Mouse (Mus musculus) ES-E14 (cell line): ENCODE results near the gene Sorcs2.

ENCODE experiments used
- MAFK ChIP-seq: IDR thresholded peaks from 2 replicates; pipeline ENCODE4 v1.6.1; 2014; ENCODE audit warnings: mild to moderate bottlenecking, low read depth, low read length, inconsistent platforms; ENCODE audit not compliant: insufficient read depth
- ZC3H11A ChIP-seq: IDR thresholded peaks from 2 replicates; pipeline ENCODE4 v1.6.1; 2012; ENCODE audit warnings: low read depth, mild to moderate bottlenecking, inconsistent platforms, low read length, borderline replicate concordance

DNA sequence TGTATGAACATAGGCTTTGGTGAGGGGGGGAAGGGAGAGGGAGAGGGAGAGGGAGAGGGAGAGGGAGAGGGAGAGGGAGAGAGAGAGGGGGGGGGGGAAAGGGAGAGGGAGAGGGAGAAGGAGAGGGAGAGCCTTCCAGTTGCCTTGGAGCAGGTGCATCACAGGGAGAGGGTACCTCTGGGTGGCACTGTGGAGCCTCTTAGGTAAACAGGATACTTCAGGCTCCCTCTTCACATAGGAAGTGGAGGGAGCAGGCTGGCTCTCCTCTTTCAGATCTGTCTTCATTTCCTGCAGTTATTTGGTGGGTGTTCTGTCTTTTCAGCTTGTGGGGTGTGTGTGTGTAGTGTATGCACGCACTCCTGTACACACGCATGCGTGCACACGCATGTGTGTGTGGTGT is 256.8 kb downstream of the Sorcs2 start:
- TF ChIP-seq ZC3H11A (no peak), MAFK (no peak)
